Mouse (Mus musculus): ENCODE data around the gene Zfp712.

The Zfp712 gene

GRCm38 (mm10) chr13:67060786-67061358, at the start of gene Zfp712:
Gene Zfp712 (minus strand): TSS chr13:67061170.
- peak; percentile 77 for DNase-seq (ENCODE audit: low read depth, low spot score)

- no peak for DNase-seq (ENCODE audit: low read depth, low spot score)
These were observed 47.8 kb upstream of the Zfp712 start for GRCm38 (mm10) chr13:67108821-67109206.

DNA sequence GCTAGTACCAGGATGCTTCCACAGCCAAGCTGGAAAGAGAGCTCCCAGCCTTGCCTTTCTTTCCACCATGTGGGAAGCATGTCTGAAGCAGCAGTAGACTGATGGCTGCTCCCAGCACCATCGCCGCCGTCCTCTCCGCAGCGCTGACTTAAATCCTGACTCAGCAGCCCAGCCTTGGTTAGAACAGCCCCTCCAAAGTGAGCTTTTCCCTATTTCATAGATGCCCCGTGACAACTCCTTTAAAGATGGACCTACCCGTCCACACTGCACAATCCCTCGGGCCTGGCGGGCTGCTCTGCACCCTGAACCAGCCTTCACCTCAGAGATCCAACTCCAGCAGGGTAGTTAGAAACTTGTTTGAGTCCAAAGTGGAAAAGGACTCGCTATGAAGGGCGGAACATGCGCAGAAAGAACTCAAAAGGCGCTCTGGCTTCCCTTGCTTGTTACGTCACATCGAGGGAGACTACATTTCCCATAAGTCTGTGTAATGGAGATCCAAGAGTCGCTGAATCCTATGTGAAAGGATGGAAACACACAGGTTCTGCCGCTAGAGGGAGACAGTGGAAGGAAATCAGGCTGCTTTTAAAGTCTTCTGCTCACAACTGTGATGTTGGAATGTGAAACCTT, 47.3 kb upstream of the Zfp712 start, which contains the start of gene Gm28557:
Gene Gm28557, minus strand, starts transcription at position 411 of the 627 bp plus-strand sequence.
- DNase-seq (ENCODE audit: low read depth, low spot score), result peak; percentile 96

DNA sequence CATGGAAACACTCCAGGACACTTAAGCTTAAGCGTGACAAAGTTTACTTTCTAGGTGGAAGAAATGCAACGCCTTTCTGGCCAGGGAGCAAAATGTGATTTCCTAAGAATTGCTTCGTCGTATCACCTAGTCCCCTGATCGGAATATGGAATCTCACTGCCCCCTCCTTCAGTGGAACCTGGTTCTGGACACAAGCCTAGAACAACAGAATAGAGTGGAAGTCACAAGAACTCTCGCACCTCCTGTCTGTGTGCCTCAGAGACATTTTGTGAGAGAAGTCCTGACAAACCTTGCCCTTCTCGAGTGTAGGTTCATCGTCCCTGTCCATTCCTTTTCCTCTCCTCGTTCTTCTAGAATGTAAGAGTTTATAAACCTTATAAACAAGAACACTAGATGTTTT, 46.7 kb upstream of the Zfp712 start:
- DNase-seq (ENCODE audit: low read depth, low spot score), result no peak

DNA sequence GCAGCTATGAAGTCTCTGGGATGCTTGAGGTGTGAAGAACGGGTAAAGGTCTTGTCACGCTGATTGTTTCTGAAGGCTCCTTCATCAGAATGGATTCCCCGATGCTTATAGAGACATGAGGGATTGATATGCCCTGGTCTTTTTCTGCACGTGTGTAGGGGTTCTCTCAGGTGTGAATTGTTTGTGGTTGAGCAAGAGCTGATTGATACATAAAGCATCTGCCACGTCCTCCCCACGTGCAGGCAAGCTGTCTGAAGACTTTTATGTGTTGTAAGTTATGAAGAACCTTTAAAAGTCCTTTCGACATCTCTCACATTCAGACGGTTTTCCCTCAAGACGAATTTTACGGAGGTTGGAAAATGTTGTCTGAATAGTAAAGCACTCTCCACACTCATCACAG, 36.9 kb upstream of the Zfp712 start, which contains the start of gene Zfp708:
Gene Zfp708, minus strand, starts transcription at position 101 of the 400 bp plus-strand sequence.
- no peak for DNase-seq (ENCODE audit: low read depth, low spot score)

- no peak for DNase-seq (ENCODE audit: low read depth, low spot score)
These were observed 29.2 kb upstream of the Zfp712 start for GRCm38 (mm10) chr13:67090154-67090553.

DNA sequence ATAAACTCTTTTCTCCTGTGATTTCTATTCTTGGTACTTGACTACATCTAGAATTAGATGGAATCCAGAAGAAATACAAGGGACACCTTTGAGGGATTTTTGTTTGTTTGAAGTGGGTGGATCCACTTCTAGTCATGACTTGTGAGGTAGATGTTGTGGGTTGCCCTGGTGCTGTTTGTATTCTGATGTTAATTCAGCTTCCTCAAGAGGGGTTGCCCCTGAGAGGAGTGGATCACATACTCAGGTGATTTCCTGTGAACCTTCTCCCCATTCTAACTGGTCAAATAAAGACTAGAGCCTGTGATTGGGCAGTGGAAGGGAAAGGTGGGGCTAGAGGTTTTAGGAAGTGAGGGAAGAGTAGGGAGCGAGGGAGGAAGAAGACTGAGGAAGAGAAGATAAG, 21.0 kb upstream of the Zfp712 start:
- no peak for DNase-seq (ENCODE audit: low read depth, low spot score)

GRCm38 (mm10) chr13:67081142-67081713, 20.3 kb upstream of the Zfp712 start:
- peak; percentile 31 for DNase-seq (ENCODE audit: low read depth, low spot score)

GRCm38 (mm10) chr13:67077244-67077643, 16.3 kb upstream of the Zfp712 start:
- DNase-seq (ENCODE audit: low read depth, low spot score), result no peak

DNA sequence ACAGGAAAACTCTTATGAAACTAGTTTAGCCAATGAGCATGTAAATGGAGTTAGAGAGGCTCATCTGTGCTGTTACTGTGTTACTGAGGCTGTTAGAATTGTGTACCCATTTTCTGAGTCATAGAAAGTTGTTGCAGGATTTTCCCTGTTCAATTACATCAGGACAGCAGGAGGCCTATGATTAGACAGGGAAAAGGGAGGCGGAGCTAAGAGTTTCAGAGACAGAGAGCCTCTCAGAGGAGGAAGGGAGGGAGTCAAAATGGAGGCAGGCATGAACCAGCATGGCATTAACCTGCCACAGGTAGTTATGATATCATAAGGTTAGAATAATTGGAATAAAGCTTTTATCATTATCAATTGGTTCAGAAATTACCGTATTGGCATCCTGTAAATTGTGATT, 11.8 kb upstream of the Zfp712 start:
- DNase-seq (ENCODE audit: low read depth, low spot score), result no peak

DNA sequence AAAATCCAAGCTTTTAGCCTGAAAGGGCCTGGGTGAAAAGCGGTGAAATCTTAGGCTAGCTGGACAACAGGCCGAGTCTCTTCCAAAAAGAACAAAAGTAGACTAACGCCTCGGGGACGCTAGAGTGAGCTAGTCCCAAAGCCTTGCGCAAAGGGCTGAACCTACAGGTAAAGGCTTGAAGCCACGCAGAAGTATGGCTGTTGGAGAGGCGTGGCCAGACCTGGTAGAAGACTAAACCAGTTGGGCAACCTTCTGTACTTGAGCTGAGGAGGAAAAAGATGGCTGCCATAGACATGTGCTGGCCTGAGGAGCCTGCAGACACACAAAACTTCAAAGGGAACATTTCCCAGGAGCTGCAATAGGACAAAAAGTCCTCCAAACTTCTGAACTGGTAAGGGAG, 4.4 kb upstream of the Zfp712 start:
- no peak for DNase-seq (ENCODE audit: low read depth, low spot score)

DNA sequence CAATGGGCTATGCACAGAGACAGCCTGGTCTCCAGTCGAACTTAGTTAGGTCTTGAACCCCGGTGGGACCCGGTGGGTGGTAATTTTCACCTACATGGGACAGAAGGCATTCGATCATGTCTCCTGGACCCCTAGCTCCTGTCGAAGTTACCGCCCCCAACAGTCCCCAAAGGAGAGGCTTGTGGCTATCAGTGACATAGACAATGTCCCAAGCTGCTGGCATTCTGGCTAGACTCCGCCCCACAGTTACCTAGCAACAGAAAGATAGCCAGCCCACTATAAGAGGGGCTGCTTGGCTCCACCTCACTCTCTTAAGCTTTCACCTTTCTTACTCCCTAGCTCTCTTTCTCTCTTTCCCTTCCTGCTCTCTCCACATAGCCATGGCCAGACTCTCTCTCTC, 1.5 kb upstream of the Zfp712 start:
- DNase-seq (ENCODE audit: low read depth, low spot score), result no peak

DNA sequence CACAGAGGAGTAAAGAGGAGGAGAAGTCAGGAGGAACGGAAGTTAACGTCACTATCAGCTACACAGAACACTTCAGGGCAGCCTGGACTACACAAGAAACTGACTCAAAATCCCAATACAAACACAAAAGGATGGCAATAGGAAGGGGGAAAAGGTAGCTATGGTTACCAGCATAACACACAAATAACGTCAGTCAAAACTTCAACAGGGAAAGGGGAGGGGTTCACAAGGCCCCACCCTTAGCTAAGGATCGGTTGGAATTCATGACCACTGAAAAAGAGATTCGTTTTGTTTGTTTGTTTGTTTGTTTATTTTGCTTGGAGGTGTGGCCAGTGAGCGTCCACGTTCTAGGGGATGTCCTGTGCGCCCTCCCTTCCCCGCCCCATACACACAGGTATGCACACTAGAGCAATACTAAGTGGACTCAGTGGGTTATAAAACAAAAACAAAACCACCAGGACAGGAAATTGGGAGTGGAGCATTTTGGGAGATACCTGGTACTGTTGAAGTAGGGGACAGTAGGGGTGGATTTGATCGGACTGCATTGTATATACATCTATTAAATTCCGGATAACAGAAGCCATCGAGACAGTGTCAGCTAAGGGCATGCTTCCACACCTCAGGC, 697 bp downstream of the Zfp712 start:
- peak; percentile 17 for DNase-seq (ENCODE audit: low read depth, low spot score)
